Mouse (Mus musculus) layer of hippocampus, postnatal 14 days (tissue): ENCODE measurements around the gene Shc2. TPM values are rescaled to one million over a fixed set of nuclear protein-coding genes. Genes with fewer than 3 reads are reported as not detected.

ENCODE experiments used
- DNase-seq, 2 experiments: peaks; one replicate each; pipeline ENCODE4 v3.0.0; 2021 to 2022; ENCODE audit warnings: low spot score in 2 of 2, mixed read lengths in 1 of 2
- total RNA-seq, 2 experiments: library from RNA; stranded (reverse); gene quantifications; 2 replicates each; pipeline ENCODE4 v1.2.3; 2021

Gene Shc2
- total RNA-seq, 2 experiments from 2014 or later, result 42.7 to 44.5 TPM

GRCm38 (mm10) chr10:79616376-79616775 is 21.3 kb downstream of the Shc2 start:
- DNase-seq, result no peak

GRCm38 (mm10) chr10:79615860-79616259 is 21.9 kb downstream of the Shc2 start:
- peak in 1 of 2 experiments; percentile 67 for DNase-seq

DNA sequence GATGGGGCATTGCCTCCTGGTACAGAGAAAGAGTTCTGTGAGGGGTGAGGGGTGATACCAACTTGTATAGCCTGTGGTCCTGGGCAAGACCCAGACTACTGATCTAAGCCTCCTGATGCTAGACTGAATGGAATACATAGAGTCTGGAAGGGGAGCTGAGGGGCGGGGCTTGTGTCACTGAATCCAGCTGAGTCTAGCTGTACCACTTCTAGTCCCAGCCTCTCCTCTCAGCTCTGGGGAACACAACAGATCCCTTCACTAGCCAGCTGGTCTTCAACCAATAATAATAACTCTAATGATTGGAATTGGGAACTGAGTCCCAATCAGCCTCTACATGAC is 23.4 kb downstream of the Shc2 start:
- no peak for DNase-seq

DNA sequence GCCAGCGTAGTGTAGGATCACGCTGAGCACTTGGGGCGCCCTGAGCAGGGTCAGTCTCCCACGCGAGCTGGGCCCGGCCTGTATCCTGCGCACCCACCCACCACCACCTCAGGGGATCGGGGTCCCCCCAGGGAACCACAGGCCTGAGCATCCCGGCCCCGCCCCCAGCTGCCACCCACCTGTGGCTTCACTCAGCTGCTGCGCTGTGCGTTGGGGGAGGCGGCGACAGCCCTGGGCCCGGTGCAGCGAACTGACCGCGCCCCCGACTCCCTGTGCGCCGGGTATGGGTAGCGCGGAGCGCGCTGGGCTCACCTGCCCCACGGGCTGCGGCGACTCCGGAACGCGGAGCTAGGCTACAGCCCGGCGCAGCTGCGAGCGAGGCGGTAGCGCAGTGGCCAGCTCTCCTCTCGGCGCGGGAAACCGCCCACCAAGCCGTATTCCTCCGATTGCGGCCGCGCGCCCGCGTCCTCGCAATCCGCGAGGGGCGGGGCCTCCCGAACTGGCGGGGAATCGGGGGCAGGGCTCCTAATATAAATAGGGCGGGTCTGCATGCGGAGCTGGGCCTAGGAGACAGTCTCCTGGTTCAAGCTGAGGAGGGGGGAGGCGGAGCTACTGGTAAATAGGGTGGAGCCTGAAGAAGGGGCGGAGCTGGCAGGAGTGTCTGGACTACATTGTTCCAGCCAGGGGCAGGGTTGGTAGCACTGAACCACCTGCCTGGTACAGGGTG is 24.0 kb downstream of the Shc2 start, which contains the start of gene C2cd4c:
TSS of gene C2cd4c (minus strand) at position 448 of the 727 bp plus-strand sequence.
- peak; percentile 65 to 68 for DNase-seq

DNA sequence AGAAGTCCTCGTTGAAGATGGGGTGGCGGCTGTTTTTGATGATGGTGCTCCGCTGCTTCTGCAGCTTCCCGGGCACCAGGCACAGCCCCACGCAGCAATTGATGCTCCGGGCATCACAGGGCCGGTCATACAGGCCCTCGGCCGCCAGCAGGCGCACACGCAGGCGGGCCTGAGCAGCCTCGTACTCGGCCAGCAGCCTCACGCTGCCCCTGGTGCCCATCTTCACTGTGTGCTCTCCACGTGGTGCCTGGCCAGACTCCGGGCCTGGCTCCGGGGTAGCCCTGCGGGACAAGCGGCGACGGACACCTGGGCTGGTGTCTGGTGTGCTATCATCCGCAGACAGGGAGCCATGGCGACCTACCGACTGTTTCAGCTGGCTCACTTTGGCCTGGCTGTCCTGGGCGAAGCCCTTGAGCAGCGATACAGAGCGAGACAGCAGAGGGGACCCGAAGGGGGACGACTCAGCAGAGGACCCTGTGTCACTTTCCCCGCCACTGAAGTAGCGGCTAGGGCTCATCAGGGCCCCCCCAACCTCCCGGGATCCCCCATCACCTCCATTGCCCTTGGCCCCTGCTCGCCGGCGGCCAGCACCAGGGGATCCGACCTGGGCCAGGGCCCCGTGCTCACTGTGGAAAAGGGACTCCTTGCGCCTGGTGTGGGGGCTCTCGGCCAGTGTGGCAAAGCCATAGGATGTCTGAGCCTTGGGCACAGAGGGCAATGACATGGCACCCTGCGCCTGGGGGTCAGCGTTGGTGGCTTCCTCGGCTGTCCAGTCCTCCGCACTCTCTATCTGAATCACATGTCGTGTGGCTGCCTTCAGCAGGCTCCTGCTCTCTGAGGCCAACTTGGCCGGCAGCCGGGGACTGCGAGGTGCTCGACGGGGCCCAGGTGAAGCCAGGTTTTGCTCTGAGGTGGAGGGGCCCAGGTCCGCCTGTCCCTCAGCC is 25.3 kb downstream of the Shc2 start:
- DNase-seq, result no peak

DNA sequence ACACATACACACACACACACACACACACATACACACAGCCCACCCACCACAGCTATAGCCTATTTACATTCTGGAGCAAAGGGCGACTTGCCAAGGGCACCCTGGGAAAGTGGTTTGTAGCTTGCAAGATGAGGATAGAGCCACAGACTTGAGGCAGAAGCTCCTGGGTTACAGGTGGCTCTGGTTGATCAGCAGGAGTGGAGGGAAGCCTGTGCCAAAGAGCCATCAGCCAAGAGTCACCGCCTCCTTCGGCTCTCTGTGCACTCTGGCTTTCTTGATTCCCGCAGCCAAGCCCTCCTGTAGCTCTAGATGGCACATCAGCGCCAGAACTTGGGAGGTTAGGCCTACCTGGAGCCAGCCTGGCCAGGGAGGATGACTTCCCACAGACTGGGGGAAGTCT is 26.4 kb downstream of the Shc2 start:
- no peak for DNase-seq

DNA sequence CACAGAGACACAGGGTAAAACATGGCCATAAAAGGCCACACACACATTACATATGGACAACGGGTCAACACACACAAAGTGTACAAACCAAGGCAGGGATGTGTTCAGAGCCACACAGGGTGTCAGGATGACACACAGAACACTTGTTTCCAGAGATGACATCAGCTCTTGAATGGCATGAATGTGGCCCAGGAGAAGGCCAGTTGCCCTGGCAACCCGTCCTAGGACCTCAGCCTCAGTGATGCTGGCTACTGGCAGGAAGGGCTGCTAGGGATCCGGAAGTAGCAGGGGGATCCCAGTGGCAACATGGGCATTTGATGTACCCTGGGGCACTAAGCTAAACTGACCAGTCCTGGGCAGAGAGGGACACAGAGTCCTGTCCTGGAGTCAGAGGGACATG is 28.4 kb downstream of the Shc2 start:
- no peak for DNase-seq

DNA sequence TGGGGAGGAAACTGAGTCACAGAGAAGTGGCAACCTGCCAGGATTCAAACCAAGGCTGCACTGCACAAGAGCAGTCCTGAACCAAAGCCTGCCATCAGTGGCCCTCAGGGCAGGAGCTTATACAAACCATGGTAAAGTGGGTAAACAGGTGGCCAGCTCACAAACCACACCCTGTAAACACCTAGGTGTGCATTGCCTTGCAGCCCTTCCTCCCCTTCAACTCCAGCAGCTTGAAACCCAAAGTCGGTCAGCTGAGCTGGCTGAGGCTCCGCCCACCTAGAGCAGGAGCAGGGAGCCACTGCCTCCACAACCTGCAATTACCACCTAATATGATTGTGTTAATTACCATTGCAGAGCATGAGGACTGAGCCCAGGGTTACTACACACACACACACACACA is 29.8 kb downstream of the Shc2 start:
- no peak for DNase-seq

GRCm38 (mm10) chr10:79606537-79606936 is 31.2 kb downstream of the Shc2 start:
- no peak for DNase-seq

GRCm38 (mm10) chr10:79597936-79598230 is 39.8 kb downstream of the Shc2 start:
- DNase-seq, result no peak

- peak in 1 of 2 experiments; percentile 67 for DNase-seq
Measured at GRCm38 (mm10) chr10:79597051-79597935, 40.4 kb downstream of the Shc2 start.

GRCm38 (mm10) chr10:79595590-79595929 is 42.2 kb downstream of the Shc2 start:
- no peak for DNase-seq

DNA sequence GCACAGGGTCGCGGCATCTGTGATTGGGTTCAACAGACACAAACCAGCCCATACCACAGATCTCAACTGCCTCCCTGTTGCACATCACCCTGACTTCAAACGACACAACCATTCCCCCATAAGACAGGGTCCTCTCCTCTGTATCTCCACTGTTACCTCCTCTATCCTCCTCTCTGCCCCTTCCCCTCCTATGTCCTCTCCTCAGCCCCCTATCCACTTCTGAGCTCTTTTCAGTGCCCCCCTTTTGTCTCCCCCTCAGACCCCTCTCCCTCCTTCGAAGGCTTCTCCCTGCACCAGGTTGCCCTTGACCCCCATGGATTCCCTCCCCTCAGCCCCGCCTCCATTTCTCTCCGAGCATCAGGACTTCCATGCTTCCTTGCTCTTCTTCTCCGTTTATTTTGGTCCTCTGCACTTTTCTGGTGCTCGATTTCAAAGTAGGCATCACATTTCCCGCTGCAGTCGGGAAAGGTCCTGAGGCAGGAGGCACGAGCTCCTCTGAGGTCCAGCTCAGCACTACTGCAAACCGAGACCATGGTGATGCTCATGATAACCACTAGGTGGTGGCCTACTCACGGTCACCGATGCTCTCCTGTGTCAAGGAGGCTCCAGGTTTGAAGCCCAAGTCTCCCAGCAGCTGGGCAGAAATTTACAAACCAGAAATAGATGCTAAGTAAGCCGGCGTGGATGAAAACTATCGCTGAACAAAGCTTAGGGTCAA is 42.7 kb downstream of the Shc2 start:
- DNase-seq, result peak; percentile 59 to 74

GRCm38 (mm10) chr10:79594111-79594510 is 43.6 kb downstream of the Shc2 start:
- DNase-seq, result no peak

DNA sequence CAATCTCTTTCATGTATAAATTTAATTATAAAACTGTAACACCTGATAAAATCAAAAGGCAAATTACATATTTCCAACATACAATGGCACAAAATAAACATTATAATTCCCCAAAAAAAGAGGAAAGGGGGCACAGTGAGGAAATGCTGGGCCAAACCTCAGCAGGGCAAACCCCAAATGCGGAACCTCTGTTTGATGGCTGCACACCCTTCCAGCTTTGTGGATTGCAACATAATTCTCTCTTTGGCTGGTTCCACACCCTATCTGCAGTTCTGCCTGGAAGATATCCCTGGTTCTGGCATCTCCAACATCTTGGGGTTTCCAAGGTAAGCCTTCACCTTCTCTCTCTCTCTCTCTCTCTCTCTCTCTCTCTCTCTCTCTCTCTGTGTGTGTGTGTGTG is 47.0 kb downstream of the Shc2 start:
- no peak for DNase-seq

DNA sequence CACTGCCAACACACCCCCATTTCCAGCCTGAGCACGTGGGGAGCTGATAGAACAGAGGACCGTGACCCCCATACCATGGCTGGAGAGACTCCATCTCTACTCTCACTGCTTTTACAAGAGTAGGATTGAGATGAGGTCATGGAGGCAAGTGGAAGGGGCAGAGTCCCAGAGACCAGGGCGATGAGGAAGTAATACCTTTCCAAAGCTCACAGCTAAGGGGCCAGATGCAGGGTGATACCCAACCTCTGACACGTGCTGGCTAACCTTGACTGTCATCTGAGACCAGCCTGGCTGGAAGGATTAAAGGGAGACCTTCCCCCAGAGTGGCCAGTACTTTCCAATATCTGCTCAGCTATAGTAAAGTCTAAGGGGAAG is 50.0 kb downstream of the Shc2 start:
- no peak for DNase-seq

- DNase-seq, result no peak
Measured at GRCm38 (mm10) chr10:79587061-79587751, 50.5 kb downstream of the Shc2 start, which contains the start of gene Theg. TSS of gene Theg (minus strand) at chr10:79587331.

DNA sequence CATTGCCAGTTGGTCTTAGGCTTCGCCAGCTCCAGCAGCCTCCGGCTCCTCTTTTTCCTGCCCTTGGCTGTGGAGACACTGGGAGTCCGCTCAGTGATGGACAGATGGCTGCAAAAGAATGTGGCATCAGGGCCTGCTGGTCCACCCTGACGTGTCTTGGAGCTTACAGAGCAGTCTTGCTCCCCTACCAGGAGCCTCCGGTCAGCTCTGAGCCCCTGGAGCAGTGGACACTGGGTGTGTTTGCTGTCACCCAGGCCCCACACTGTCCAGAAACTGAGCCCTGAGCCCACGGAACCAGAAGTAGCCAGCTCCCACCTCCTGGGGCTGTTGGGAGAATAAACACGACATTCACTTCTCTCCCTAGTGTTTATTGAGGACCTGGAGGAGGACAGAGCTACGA is 51.5 kb downstream of the Shc2 start:
- no peak for DNase-seq

GRCm38 (mm10) chr10:79585723-79586122 is 52.0 kb downstream of the Shc2 start:
- DNase-seq, result no peak

DNA sequence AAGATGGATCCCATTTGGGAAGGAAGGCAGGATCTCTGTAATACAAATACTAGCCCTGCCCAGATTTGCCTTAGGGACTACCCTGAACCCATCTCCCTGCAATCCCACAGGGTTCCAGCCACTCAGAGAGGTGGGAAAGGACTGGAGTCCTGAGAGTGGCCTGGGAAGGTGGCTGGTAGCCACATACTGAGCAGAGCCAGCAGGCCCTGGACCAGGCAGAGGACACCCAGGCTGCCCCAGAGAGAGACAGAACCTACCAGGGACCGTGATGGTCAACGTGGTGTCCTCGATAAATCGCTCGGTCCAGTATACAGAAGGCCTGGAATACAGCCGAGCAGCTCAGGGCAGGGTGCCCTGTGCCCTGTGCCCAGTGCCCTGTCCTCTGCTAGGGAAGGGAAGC is 52.6 kb downstream of the Shc2 start:
- no peak for DNase-seq
